Mouse (Mus musculus): ENCODE measurements around the gene Galnt2.

Galnt2 gene

GRCm38 (mm10) chr8:124270904-124271303, 39.7 kb downstream of the Galnt2 start:
- no peak for DNase-seq (ENCODE audit: extremely low spot score, low spot score)

GRCm38 (mm10) chr8:124271518-124271917, 40.3 kb downstream of the Galnt2 start:
- DNase-seq (ENCODE audit: extremely low spot score, low spot score): no peak

DNA sequence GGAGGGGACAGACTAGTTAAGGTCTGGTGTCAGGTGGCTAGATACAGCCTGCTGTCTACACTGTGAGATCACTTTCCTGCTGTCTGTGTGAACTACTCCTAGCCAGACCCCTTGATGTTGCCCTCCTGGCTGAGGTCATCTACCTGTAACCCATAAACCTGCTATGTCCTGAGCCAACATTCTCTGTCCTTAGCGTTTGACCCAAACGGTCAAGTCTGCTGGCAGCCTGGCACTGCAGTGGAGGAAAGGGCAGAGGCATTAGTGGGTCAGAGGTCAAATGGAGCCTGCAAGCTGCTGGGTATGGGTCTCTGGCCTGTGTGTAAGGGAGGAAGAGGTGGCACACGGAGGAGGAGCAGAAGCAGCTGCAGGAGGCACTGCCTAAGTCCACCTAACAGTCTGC, 41.6 kb downstream of the Galnt2 start:
- no peak for DNase-seq (ENCODE audit: extremely low spot score, low spot score)

DNA sequence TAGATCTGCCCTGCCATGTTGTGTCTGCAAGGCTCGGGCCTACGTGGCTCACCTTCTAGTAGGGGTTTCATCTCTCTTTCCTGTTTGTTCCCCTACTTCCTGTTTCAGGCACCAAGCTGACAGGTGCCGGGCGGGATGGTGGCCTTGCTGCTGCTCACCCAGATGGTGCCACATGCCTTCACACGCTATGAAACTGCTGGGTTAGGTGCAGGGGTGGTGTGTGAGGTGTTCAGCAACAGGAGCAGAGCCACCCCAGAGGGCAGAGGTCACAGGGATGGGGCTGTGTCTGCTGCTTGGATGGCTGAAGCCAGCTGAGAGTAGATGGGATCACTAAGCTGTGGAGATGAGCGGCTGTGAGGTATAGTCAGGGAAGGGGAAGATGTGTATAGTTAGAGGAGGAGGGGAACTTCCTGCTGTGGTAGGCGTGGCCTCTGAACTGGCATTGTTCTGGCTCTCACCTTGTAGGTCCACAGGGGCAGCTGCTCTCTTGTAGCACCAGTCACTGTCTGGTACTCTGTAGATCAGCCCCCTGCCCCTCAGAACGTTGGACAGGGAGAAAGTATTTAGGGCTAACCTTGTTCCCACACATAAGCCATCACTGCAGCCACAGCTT, 42.5 kb downstream of the Galnt2 start:
- no peak for DNase-seq (ENCODE audit: extremely low spot score, low spot score)

DNA sequence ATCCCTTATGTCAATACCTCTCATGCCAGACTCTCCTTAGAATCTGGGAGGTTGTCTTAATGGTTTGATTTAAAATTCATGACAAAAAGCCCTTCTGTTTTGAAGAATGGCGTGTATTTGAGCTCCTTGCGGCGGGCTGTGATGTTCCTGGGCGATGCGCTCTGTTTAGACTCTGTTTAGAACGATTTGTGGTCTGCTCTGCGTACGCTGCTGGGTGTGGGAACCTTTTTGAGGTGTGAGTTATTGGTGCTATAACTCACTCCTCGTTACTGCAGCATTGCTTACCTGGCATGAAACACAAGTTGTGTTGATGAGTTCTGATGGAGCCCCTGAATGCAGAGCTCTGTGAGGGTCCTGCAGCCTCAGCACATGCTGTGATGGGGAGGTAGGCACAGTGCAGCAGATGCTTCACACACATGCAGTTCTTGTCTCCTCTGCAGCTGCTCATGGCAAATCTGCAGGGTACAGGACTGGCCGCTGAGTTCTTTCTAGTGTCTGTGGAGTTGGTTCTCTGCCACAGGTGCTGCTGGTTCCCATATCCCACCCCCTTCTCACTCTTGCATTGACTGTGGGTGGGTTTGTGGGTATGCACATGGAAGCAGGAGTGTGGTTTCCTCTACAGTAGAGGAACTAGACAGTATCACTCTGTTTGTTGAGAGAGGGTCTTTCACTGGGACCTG, 43.4 kb downstream of the Galnt2 start:
- DNase-seq (ENCODE audit: extremely low spot score, low spot score): no peak

GRCm38 (mm10) chr8:124275377-124276071, 44.3 kb downstream of the Galnt2 start:
- DNase-seq (ENCODE audit: extremely low spot score, low spot score): no peak

- no peak for DNase-seq (ENCODE audit: extremely low spot score, low spot score)
These were observed 47.0 kb downstream of the Galnt2 start for GRCm38 (mm10) chr8:124277951-124278910.

DNA sequence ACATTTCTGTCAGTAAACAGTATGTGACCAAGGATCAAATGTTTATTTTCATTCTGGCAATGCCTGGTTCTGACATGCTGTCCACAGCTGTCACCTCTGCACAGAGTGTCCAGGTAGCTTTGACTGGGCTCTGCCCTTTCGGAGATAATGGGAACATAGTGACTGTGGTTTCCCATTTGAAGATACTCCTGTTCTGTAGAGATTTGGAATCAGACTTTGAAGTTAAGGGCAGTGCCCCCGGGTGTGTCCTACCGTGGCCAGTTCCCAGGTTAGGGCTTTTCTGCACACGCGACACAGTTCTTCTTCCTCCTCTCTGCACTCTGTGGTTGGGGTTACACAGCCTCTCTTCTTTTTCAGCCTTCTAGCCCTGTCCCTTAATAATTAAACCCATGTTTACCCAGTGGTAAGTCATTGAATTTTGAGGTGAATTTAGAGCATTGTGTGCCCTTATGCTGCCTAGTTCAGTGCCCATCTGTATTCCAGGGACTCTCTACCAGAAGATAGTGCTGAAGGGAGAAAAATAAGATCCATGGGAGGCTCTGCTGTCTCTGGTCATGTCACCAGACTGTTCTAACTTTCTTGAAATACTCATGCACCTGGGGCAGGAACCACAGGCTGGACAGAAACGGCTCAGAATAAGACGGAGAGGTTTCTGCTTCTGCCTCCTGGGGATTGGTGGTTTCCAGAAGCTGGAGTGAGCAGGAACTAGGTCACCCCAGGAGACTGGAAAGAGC, 47.9 kb downstream of the Galnt2 start:
- no peak for DNase-seq (ENCODE audit: extremely low spot score, low spot score)

GRCm38 (mm10) chr8:124279690-124279985, 48.4 kb downstream of the Galnt2 start:
- DNase-seq (ENCODE audit: extremely low spot score, low spot score): no peak

GRCm38 (mm10) chr8:124281700-124282541, 50.7 kb downstream of the Galnt2 start:
- DNase-seq (ENCODE audit: extremely low spot score, low spot score): no peak

DNA sequence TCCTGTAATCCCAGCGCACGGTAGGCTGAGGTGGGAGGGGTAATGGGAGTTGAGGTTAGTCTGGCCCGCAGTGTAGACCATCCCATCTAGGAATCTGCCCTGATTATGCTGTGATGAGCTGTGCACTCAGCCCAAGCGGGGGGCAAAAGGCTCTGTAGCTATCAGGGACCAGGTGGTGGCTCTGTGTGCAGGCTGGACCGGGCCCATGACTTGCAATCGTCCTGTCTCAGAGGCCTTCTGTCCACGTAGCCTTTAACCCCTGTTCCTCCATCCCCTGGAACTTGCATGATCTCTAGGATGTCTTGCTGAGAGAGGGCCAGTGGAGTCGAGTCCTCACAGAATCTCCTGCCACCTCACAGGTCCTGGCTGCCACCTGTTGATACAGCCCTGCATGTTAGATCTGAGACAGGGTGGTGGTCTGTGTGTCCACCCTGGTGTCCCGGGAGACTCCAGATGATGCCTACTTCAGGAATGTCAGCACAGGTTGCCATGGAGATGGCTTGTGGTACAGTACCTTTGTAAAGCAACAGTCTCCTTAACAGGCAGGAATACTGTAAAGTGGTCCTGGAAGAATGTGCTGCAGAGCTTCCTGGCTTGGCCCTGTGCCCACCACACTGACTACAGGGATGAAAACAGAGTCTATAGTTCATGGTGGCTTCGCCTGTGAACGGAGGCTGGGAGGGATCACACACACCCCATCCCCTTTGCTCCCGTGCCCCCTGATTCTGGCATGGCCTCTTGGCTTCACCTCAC, 51.9 kb downstream of the Galnt2 start:
- peak; percentile 23 for DNase-seq (ENCODE audit: extremely low spot score, low spot score)

- peak; percentile 48 for DNase-seq (ENCODE audit: extremely low spot score, low spot score)
These were observed 52.6 kb downstream of the Galnt2 start for GRCm38 (mm10) chr8:124283644-124284332.

DNA sequence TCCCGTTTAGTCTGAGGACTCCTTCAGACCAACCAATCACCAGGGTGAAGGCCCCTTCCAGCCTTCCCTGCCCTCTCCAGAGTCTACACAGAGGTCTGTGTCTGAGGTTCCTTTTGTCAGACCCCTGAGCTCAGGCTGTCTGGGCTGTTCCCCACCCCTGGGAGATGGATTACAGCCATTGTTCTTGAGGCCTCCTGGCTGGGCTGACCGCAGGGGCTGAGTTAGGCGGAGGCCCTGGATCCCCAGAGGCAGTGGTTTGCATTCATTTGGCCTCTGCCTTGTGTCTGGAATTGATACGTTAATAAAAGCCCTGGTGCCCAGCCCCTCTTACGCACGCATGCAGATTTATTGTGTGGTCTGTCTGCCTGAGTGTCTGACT, 53.1 kb downstream of the Galnt2 start:
- DNase-seq (ENCODE audit: extremely low spot score, low spot score): peak; percentile 69

DNA sequence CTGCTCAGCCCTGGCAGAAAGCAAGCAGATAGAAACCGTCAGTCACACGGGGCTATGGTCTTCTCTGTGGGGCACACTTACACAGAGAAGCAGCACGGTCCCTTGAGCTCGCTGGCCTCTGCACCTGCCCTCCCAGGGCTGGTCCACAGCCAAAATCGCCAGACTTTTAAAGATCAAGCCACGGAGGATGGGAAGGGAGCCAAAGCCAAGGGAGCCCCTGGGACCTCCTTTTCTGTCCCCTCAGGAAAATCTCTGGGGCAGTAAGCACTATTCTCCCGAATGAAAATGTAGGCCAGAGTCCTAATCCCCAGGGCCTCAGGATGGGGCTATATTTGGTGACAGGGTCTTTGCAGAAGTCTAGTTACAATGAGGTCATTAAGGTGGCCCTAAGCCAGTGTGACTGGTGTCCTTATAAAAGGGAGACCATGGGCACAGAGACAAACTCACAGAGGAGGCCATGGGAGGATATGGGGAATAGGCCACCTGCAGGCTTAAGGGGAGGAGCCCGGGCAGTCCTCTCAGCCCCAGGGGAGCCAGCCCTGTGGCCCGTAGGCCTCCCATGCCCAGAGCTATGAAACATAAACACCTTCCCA, 53.9 kb downstream of the Galnt2 start:
- peak; percentile 26 for DNase-seq (ENCODE audit: extremely low spot score, low spot score)

DNA sequence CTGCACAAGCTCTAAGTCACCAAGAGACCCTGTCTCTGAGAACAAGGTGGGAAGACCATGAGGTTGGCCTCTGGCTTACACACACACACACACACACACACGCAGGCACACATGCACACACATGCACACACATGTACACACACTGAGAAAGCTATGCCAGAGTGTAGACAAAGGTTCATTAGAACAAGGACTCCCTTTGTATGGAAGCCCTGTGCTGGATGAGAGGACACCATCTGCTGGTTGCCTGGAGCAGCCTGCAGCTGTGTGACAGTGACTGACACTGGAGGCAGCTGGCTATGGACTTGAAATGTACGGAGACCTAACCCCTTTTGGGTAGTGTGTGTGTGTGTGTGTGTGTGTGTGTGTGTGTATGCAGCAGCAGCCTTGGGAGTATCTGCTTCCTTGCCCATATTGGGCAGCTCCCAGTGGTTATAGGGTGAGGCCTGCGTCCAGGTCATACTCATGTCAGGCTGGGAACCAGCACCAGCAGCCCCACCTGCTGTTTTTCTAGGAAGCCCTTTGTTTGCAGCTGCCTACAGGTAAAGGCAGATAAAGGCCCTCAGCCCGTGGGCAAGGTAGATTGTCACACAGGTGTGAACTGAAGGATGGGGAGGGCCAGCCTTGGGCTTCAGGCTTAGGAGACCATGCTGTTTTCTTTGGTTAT, 55.4 kb downstream of the Galnt2 start:
- peak; percentile 58 for DNase-seq (ENCODE audit: extremely low spot score, low spot score)

DNA sequence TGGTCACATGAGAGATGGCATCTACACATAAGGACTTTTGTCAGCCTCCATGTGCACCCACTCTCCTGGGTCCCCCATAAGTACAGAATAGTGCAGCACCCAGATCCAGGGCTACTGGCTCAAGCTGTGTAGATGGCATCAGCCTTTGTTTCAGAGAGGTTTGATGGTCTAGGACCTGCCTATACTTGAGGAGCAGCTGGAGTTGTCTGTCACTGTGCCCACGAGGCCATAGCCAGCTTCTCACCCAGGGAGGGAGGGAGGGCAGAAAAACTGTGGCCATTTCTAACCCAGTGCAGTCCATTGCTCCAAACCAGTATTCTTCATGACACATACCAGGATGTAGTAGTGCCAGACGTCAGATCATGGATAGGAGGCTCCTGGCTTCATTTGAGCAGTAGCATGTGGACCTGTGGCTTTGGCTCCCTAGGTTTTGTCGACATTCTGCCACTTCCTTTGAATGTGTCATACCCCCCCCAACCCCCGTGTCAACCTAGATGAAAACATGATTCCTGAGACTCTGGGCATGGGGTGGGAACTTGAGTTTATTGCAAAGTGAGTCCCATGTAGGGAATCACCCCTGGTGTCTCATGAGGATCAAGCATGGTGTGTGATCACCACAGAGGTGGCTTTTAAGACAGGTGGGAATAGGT, 57.1 kb downstream of the Galnt2 start:
- no peak for DNase-seq (ENCODE audit: extremely low spot score, low spot score)

DNA sequence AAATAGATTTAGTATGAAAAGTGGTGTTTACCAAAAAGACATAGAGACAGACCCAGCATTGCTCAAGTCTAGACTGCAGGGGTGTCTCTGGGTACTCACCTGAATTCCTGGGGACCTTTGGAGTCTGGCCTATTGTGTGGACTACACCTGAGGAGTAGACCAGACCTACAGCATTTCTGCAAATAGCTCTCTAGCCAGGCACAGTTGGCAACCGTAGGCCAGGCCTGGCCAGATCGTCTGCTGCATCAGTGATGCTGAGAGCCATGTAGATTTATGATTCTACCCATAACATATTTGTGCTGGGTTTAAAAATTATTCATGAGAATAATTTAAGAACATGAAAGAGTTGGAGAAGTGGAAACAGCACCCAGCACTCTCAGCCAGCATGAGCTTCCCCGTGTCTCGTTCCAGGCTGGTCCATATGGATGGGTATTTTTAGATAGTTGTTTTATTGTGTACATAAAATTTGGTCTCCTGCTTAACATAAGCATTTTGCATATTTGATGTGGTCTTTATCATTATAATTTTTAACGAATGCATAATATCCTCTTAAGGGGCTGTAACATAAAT, 58.4 kb downstream of the Galnt2 start:
- DNase-seq (ENCODE audit: extremely low spot score, low spot score): no peak
